Mouse (Mus musculus) kidney, adult 2 months (tissue): Measurements from ENCODE around the gene Fbxl20. TPM values are rescaled to one million over a fixed set of nuclear protein-coding genes. Genes with fewer than 3 reads are reported as not detected.

Experiments used
- DNase-seq: peaks from one replicate; pipeline ENCODE4 v3.0.0; 2021
- H3K27ac ChIP-seq: fragments of 200-500 bp; 2 replicates; pipeline ENCODE4 v1.5.1; 2012; ENCODE audit warnings: low read depth, low read length, control low read depth, inconsistent platforms; ENCODE audit not compliant: insufficient read depth
- H3K27me3 ChIP-seq: fragments of 200-500 bp; replicated peaks from 2 replicates; pipeline ENCODE4 v1.6.1; 2012; ENCODE audit warnings: mild to moderate bottlenecking, moderate library complexity, low read length, inconsistent platforms; ENCODE audit not compliant: control insufficient read depth, insufficient read depth
- H3K36me3 ChIP-seq: fragments of 200-500 bp; 2 replicates; pipeline ENCODE4 v1.6.1; 2012; ENCODE audit warnings: mild to moderate bottlenecking, moderate library complexity, low read length, inconsistent platforms; ENCODE audit not compliant: control insufficient read depth, insufficient read depth
- H3K4me1 ChIP-seq: fragments of 200-500 bp; 2 replicates; pipeline ENCODE4 v1.6.1; 2011; ENCODE audit warnings: low read length; ENCODE audit not compliant: control insufficient read depth, insufficient read depth
- H3K4me3 ChIP-seq: fragments of 200-500 bp; 2 replicates; pipeline ENCODE4 v1.5.1; 2011; ENCODE audit warnings: mild to moderate bottlenecking, low read depth, low read length, control low read depth; ENCODE audit not compliant: insufficient read depth
- CTCF ChIP-seq: fragments of 200-500 bp; conservative IDR thresholded peaks from 2 replicates; pipeline ENCODE4 v1.5.1; 2011; ENCODE audit warnings: low read depth, mild to moderate bottlenecking, control low read depth, low read length, moderate library complexity, mixed read lengths; ENCODE audit not compliant: insufficient read depth, insufficient read length
- POLR2A ChIP-seq: fragments of 200-500 bp; IDR thresholded peaks from one replicate; pipeline ENCODE4 v1.6.1; 2011; ENCODE audit warnings: low read depth, low read length, control low read depth
- WGBS: fragments of 180-500 bp; shearing (Covaris S2); methylation state at CpG from one replicate; pipeline ENCODE4 v1.1.7; 2018; 5-methylcytosine and 5-hydroxymethylcytosine counted together
- polyA plus RNA-seq: library from polyadenylated mRNA; depleted of rRNA; stranded (reverse); fragments of >200 nt; gene quantifications from 2 replicates; pipeline ENCODE4 v1.2.3, GENCODE M21; 2012

Fbxl20 gene
- polyA plus RNA-seq, 1 experiment, result 15.3 TPM

GRCm38 (mm10) chr11:98075195-98075808, 74.9 kb downstream of the Fbxl20 start:
- H3K36me3 ChIP-seq, result no peaks in the 10 kb centered on the region
- DNase-seq, result peak; percentile 86
- no peaks in the 10 kb centered on the region for H3K4me1 ChIP-seq
- H3K27me3 ChIP-seq, result no peaks in the 10 kb centered on the region
- TF ChIP-seq POLR2A (no peak), CTCF (peak; percentile 81)
- no peak overlapping the region for H3K27ac ChIP-seq
- no peak overlapping the region for H3K4me3 ChIP-seq
- WGBS, result 11% methylated on average over 13 of the region's 13 CpGs

GRCm38 (mm10) chr11:98073442-98073841, 76.8 kb downstream of the Fbxl20 start:
- DNase-seq, result no peak
- TF ChIP-seq CTCF (no peak), POLR2A (no peak)
- Histone ChIP-seq H3K36me3 (no peaks in the 10 kb centered on the region), H3K27ac (no peak overlapping the region), H3K4me1 (no peaks in the 10 kb centered on the region), H3K4me3 (no peak overlapping the region), H3K27me3 (no peaks in the 10 kb centered on the region)
- WGBS, result 82% methylated on average over 4 of the region's 4 CpGs

- no peak overlapping the region for H3K4me3 ChIP-seq
- TF ChIP-seq POLR2A (no peak), CTCF (no peak)
- H3K27me3 ChIP-seq, result no peaks in the 10 kb centered on the region
- WGBS, result 94% methylated on average over 21 of the region's 21 CpGs
- no peaks in the 10 kb centered on the region for H3K36me3 ChIP-seq
- no peak for DNase-seq
- H3K27ac ChIP-seq, result no peak overlapping the region
- no peaks in the 10 kb centered on the region for H3K4me1 ChIP-seq
These were observed 82.9 kb downstream of the Fbxl20 start for GRCm38 (mm10) chr11:98067255-98067654.

- no peak for TF ChIP-seq CTCF
- no peak for TF ChIP-seq POLR2A
- no peak overlapping the region for H3K4me3 ChIP-seq
- no peak for DNase-seq
- WGBS, result 88% methylated on average over 12 of the region's 12 CpGs
- H3K27me3 ChIP-seq, result no peaks in the 10 kb centered on the region
- H3K36me3 ChIP-seq, result no peaks in the 10 kb centered on the region
- H3K4me1 ChIP-seq, result no peaks in the 10 kb centered on the region
- H3K27ac ChIP-seq, result no peak overlapping the region
These were observed 84.0 kb downstream of the Fbxl20 start for GRCm38 (mm10) chr11:98066201-98066600.

GRCm38 (mm10) chr11:98061904-98062562, 88.2 kb downstream of the Fbxl20 start:
- peak; percentile 34 for DNase-seq
- no peak for TF ChIP-seq CTCF
- no peak for TF ChIP-seq POLR2A
- no peak overlapping the region for H3K4me3 ChIP-seq
- H3K36me3 ChIP-seq, result no peaks in the 10 kb centered on the region
- H3K4me1 ChIP-seq, result no peaks in the 10 kb centered on the region
- WGBS, result 61% methylated on average over 6 of the region's 6 CpGs
- no peaks in the 10 kb centered on the region for H3K27me3 ChIP-seq
- no peak overlapping the region for H3K27ac ChIP-seq

GRCm38 (mm10) chr11:98061441-98061840, 88.8 kb downstream of the Fbxl20 start:
- H3K27me3 ChIP-seq, result no peaks in the 10 kb centered on the region
- no peak for TF ChIP-seq CTCF
- no peak for TF ChIP-seq POLR2A
- no peak overlapping the region for H3K4me3 ChIP-seq
- no peaks in the 10 kb centered on the region for H3K4me1 ChIP-seq
- H3K36me3 ChIP-seq, result no peaks in the 10 kb centered on the region
- H3K27ac ChIP-seq, result no peak overlapping the region
- WGBS, result 88% methylated on average over 3 of the region's 3 CpGs
- DNase-seq, result no peak

- Histone ChIP-seq H3K4me3 (no peak overlapping the region), H3K36me3 (no peaks in the 10 kb centered on the region), H3K4me1 (no peaks in the 10 kb centered on the region), H3K27ac (no peak overlapping the region), H3K27me3 (no peaks in the 10 kb centered on the region)
- no peak for DNase-seq
- 75% methylated on average over 5 of the region's 5 CpGs for WGBS
- TF ChIP-seq POLR2A (no peak), CTCF (no peak)
These were observed 90.0 kb downstream of the Fbxl20 start for GRCm38 (mm10) chr11:98060104-98060692.
